Mouse (Mus musculus) T-cell, adult 2 months (primary cell): ENCODE results near the gene Col4a2.

ENCODE experiments used
- DNase-seq: peaks from one replicate; pipeline ENCODE4 v3.0.0; 2022; ENCODE audit warnings: low spot score

Gene Col4a2

GRCm38 (mm10) chr8:11296282-11296943 lies 16.2 kb upstream of the Col4a2 start:
- no peak for DNase-seq

GRCm38 (mm10) chr8:11297141-11297838 lies 15.3 kb upstream of the Col4a2 start:
- DNase-seq, result no peak

GRCm38 (mm10) chr8:11298531-11299316 lies 13.9 kb upstream of the Col4a2 start:
- DNase-seq, result no peak

DNA sequence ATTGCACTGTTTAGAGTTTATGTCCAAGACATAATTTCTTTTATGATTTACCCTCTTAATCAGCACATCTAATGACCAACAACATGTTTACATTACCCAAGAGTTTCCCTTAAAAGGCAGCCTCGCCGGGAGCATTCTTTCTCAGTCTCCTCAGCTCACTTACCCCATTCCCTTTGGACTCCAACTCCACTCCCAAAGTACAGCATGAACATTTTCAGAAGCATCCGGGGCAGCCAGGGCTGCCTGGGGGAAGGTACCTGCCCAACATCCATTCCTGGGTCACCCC lies 13.3 kb upstream of the Col4a2 start:
- no peak for DNase-seq

GRCm38 (mm10) chr8:11300436-11300835 lies 12.2 kb upstream of the Col4a2 start:
- DNase-seq, result no peak

GRCm38 (mm10) chr8:11304027-11304601 lies 8.5 kb upstream of the Col4a2 start:
- no peak for DNase-seq

GRCm38 (mm10) chr8:11305539-11305938 lies 7.1 kb upstream of the Col4a2 start:
- no peak for DNase-seq

- DNase-seq, result no peak
These were observed 5.2 kb upstream of the Col4a2 start for GRCm38 (mm10) chr8:11307451-11307850.

GRCm38 (mm10) chr8:11308570-11308998 lies 4.0 kb upstream of the Col4a2 start:
- DNase-seq, result no peak

GRCm38 (mm10) chr8:11309226-11309625 lies 3.4 kb upstream of the Col4a2 start:
- DNase-seq, result no peak

- DNase-seq, result no peak
These were observed 2.6 kb upstream of the Col4a2 start for GRCm38 (mm10) chr8:11310049-11310448.

- no peak for DNase-seq
These were observed 790 bp upstream of the Col4a2 start for GRCm38 (mm10) chr8:11311681-11312348.

DNA sequence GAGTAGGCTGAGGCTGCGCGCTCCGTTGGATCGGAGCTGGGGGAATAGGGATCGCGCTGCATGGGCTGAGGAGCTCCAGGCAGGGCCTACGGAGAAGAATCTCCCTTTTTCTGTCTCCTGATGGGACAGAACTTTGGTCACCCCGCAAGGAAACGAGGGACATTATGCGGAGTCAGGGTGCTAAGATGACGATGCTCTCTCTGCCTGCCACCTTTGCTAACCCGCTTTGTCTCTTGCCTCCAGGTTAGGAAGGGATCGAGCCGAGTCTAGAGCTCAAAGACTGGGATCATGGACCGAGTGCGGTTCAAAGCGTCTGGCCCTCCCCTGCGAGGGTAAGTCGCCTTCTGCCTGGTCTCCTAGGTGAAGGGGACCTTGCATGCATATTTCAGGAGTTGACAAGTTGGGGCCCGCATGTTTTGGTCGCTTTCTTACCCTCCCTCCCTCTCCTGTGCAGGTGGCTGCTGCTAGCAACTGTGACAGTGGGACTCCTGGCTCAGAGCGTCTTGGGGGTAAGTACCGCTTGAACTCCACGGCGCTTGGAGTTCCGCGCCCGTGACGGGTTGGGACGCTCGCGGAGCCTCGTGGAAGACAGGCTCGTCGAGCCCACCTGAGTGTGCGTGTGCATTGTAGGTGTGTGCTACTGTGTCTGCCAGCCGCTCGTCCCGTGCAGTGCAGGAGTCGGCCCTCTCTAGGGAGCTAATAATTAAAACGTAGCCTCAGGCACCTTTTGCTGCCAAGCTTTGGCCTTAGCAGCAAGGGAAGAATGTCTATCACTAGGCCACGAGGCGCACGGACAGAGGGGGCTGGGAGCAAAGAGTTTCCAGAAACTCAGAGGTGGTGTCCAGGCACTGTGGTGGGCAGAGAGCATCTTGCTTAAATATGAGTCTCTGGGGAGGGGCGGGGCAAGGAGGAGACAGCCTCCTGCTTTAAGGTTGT lies 839 bp downstream of the Col4a2 start:
- DNase-seq, result no peak

DNA sequence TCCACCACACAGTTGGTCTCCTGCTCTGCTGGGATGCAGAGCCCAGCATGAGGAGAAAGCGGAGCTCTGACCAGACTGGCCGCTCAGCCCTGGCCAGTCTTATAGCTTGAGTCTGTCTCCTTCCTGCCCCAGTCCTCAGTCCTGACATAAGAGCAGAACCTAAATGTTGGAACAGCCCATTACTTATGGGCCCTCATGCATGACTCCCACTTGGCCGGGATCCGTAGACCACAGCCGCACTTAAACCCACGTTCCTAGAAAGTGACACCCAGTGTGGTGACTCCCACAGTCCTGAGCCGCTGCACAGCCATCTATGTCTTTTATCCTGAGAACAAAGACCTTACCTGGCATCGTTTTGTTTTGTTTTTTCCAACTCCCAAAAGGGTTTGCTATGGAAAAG lies 2.0 kb downstream of the Col4a2 start:
- DNase-seq, result no peak

DNA sequence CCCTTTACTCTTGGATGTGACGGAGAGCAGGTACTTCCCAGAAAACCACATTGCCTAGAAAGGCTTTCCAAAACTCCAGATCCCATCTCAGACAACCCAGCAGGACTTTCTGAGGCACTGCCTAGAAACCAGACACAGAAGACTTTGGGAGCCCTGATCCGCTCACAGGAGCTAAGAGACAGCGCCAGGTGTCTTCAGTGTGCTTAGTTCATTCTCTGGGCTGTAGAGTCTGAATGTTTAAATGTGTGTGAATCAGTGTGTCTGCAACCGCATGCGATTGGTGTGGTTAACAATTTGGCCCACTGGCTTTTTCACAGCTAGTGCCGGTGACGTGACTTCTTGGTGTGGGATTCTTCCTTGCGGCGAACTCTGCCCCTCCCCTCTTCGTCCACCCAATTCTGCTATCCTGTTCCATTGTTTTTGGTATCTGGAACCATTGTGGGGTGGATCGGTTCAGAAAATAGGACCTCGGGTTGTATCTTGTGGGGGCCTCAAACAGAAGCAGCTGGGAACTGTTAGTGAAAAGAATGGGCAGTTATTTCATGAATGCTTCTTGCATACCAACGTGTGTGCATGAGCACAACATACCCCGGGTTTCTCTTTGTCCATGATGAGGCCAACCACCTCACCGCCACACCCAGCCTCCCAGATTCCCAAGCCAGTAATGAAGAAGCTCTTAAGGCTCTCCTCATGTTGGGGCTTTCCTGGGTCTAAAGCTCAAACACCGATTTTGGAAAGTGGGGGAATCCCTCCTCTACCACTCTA lies 2.8 kb downstream of the Col4a2 start:
- no peak for DNase-seq

DNA sequence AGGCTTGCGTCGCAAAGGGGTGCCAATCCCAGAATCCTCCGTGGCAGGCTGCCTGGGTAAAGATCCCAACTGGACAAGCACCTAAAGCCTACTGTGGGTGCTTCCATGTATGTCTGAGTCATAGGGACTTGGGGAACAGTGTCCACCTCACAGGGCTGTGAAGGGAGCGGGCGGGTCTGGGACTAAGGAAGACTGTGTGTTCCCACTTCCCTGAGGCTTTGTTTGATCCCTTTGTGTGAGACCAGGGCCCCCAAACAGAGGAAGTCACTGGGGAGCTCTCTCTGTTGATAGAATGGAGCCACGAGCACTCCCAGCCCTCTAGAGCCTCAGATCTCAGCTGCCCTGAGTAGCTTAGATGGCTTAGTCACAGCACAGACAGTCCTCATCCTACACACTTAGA lies 3.5 kb downstream of the Col4a2 start:
- no peak for DNase-seq

GRCm38 (mm10) chr8:11319405-11319804 lies 6.8 kb downstream of the Col4a2 start:
- no peak for DNase-seq

DNA sequence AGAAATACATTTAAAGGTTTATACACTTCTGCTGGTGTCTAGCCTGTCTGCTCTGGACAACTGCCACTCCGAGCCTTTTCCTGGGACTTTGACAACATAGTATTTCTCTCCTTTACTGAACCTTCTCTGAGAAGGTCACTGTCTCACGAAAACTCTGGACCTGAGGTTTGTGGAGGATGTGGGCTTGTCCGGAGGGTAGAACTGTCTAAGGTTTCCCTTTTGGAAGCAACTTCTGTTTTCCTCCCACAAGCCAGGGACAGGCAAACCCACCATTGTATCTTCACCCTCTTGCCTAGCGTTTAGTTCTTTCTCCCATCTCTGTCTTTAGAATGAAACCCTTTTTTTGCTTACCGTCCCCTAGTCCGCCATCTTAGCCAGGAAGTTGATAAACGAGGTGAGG lies 9.2 kb downstream of the Col4a2 start:
- DNase-seq, result no peak

- DNase-seq, result no peak
These were observed 10.3 kb downstream of the Col4a2 start for GRCm38 (mm10) chr8:11322724-11323585.
